Mouse (Mus musculus): ENCODE data around the gene Polr2h. TPM values are rescaled to one million over a fixed set of nuclear protein-coding genes. Genes with fewer than 3 reads are reported as not detected.

The Polr2h gene
- polyA plus RNA-seq, 1 experiment: 104 TPM

DNA sequence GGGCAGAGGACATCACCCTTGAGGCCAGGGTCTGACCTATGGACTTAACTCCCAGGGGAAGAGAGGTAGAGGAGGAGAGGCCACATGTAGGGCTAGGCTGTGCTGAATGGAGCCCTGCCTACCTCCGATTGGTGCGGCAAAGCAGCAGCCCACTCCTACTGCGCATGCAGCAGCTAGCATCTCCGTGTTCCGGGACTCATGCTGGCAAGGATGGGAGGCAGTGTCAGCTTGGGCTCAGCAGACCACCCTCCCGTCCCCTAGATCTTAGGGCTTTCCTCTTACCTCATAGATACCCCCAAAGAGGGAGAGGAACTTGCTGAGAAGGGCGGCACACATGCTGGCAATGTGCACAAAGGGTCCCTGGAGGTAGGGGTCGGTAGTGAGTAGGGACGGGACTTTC, 5.3 kb upstream of the Polr2h start:
- no peaks in the 10 kb centered on the region for H3K79me3 ChIP-seq (ENCODE audit: low read depth)
- no peaks in the 10 kb centered on the region for H3K27me3 ChIP-seq (ENCODE audit: control insufficient read depth, insufficient read depth, insufficient read length)
- H3K36me3 ChIP-seq (ENCODE audit: control insufficient read depth, insufficient read depth): no peaks in the 10 kb centered on the region
- H3K4me3 ChIP-seq (ENCODE audit: insufficient read depth, poor library complexity, severe bottlenecking): no peak overlapping the region
- no peaks in the 10 kb centered on the region for H3K79me2 ChIP-seq (ENCODE audit: control insufficient read depth, insufficient read depth)
- TF ChIP-seq MYOD1 (IDR thresholded peaks at IDR 0.05; ENCODE audit: control insufficient read depth, insufficient read length, low read depth): no peak
- TF ChIP-seq MAX (IDR thresholded peaks at IDR 0.05): no peak
- TF ChIP-seq CTCF (IDR thresholded peaks at IDR 0.05; ENCODE audit: control insufficient read depth, insufficient read depth, insufficient read length): no peak
- no peak for TF ChIP-seq USF1 (IDR thresholded peaks at IDR 0.05; ENCODE audit: low read depth)
- TF ChIP-seq CEBPB (IDR thresholded peaks at IDR 0.05; ENCODE audit: low read depth): no peak
- no peak for TF ChIP-seq FOSL1 (IDR thresholded peaks at IDR 0.05; ENCODE audit: insufficient read depth, low read length, poor library complexity, severe bottlenecking)
- TF ChIP-seq MYOG (IDR thresholded peaks at IDR 0.05; ENCODE audit: control insufficient read depth, extremely low read depth, insufficient read length): no peak
- H3ac ChIP-seq (ENCODE audit: control insufficient read depth, insufficient read length, low read depth): no peak overlapping the region

DNA sequence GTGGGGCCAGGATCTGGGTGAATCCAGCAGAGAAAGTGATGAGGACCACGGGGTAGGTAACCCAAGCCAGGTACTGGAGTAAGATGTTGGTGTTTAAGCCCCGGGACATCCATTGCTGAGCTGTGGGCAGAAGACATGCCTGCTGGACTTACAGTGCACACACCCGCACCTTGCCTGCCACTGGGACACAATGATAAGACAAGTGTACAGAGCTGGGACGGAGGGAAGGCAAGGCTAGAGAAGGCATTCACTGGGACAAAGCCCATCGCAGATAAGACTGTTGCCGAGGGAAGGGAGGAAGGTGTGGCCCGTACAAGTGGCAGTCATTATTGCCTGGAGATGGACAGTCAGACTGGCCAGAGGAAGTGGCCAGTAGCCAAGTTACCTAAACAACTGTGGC, 4.6 kb upstream of the Polr2h start:
- no peaks in the 10 kb centered on the region for H3K36me3 ChIP-seq (ENCODE audit: control insufficient read depth, insufficient read depth)
- no peaks in the 10 kb centered on the region for H3K27me3 ChIP-seq (ENCODE audit: control insufficient read depth, insufficient read depth, insufficient read length)
- no peak overlapping the region for H3ac ChIP-seq (ENCODE audit: control insufficient read depth, insufficient read length, low read depth)
- H3K4me3 ChIP-seq (ENCODE audit: insufficient read depth, poor library complexity, severe bottlenecking): no peak overlapping the region
- no peaks in the 10 kb centered on the region for H3K79me3 ChIP-seq (ENCODE audit: low read depth)
- TF ChIP-seq MYOD1 (IDR thresholded peaks at IDR 0.05; ENCODE audit: control insufficient read depth, insufficient read length, low read depth) (no peak), FOSL1 (IDR thresholded peaks at IDR 0.05; ENCODE audit: insufficient read depth, low read length, poor library complexity, severe bottlenecking) (no peak), MAX (IDR thresholded peaks at IDR 0.05) (no peak), MYOG (IDR thresholded peaks at IDR 0.05; ENCODE audit: control insufficient read depth, extremely low read depth, insufficient read length) (no peak), CEBPB (IDR thresholded peaks at IDR 0.05; ENCODE audit: low read depth) (no peak), CTCF (IDR thresholded peaks at IDR 0.05; ENCODE audit: control insufficient read depth, insufficient read depth, insufficient read length) (no peak), USF1 (IDR thresholded peaks at IDR 0.05; ENCODE audit: low read depth) (no peak)
- H3K79me2 ChIP-seq (ENCODE audit: control insufficient read depth, insufficient read depth): peaks cover under 1% of the 10 kb centered on the region

DNA sequence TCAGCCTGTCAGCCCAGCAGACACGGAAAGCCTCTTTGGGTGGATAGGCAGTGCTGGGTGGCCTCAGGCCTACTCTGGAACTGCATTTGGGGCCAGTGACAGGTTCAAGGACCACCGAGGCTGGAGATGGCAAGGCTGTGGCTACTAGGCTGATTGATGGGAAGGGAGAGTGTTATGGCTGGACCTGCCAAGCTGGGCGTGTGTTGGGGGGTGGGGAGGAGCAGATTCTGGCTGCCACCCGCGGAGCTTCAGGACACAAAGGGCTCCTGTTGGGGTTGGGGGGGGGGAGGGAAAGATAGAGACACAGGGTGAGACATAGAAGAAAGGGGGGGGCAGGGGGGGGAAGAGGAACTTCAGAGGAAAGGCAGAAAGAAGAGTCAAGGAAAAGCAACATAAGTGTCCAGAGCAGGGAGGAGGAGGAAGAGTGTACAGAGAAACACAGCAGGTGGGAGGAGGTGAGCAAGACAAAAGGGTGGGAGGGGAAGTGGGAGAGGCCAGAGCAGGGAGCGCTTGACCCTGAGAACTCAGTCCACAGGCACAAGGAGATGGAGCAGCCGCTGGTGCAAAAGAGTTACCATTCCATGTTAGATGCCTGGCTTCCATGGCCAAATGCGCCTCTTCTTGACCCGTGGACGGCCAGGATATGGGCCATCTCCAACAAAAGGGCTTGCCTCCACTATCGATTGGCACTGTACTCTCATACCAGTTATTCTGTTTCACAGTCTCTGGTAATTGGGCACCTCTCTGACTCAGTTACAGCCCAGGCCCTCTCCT, 3.0 kb upstream of the Polr2h start:
- Histone ChIP-seq H3K79me2 (ENCODE audit: control insufficient read depth, insufficient read depth) (peaks cover 15% of the 10 kb centered on the region), H3K4me3 (ENCODE audit: insufficient read depth, poor library complexity, severe bottlenecking) (no peak overlapping the region), H3ac (ENCODE audit: control insufficient read depth, insufficient read length, low read depth) (no peak overlapping the region)

DNA sequence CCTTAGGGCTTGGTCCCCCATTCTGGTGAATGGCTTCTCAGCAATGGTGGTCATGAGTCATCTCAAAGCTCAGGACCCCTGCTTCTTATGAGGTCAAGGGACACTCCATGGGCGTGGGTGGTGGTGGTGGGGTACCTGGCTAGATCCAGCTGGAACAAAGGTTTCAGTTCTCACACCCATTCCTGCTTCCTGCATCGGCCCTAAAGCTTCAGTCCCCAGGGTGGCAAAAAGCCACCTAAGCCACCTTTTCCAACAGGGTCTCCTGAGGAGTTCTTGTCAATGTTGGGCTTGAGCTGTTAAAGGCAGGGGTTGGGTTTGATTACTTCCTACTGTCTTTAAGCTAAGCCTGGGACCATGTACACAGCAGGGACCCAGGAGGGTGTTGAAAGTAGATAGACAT, 2.3 kb upstream of the Polr2h start:
- Histone ChIP-seq H3K27me3 (ENCODE audit: control insufficient read depth, insufficient read depth, insufficient read length) (no peaks in the 10 kb centered on the region), H3K4me3 (ENCODE audit: insufficient read depth, poor library complexity, severe bottlenecking) (peak overlapping the region; percentile 41), H3K36me3 (ENCODE audit: control insufficient read depth, insufficient read depth) (peaks cover 9% of the 10 kb centered on the region), H3K79me2 (ENCODE audit: control insufficient read depth, insufficient read depth) (peaks cover 21% of the 10 kb centered on the region), H3ac (ENCODE audit: control insufficient read depth, insufficient read length, low read depth) (no peak overlapping the region), H3K79me3 (ENCODE audit: low read depth) (peaks cover 14% of the 10 kb centered on the region)
- TF ChIP-seq MYOG (IDR thresholded peaks at IDR 0.05; ENCODE audit: control insufficient read depth, extremely low read depth, insufficient read length) (no peak), USF1 (IDR thresholded peaks at IDR 0.05; ENCODE audit: low read depth) (no peak), MAX (IDR thresholded peaks at IDR 0.05) (no peak), CEBPB (IDR thresholded peaks at IDR 0.05; ENCODE audit: low read depth) (no peak)

More for the DNA sequence above, 3.0 kb upstream of the Polr2h start:
- Histone ChIP-seq H3K79me3 (ENCODE audit: low read depth) (peaks cover 11% of the 10 kb centered on the region), H3K36me3 (ENCODE audit: control insufficient read depth, insufficient read depth) (peaks cover 2% of the 10 kb centered on the region), H3K27me3 (ENCODE audit: control insufficient read depth, insufficient read depth, insufficient read length) (no peaks in the 10 kb centered on the region)
- TF ChIP-seq FOSL1 (IDR thresholded peaks at IDR 0.05; ENCODE audit: insufficient read depth, low read length, poor library complexity, severe bottlenecking) (no peak), CTCF (IDR thresholded peaks at IDR 0.05; ENCODE audit: control insufficient read depth, insufficient read depth, insufficient read length) (no peak), MAX (IDR thresholded peaks at IDR 0.05) (no peak), CEBPB (IDR thresholded peaks at IDR 0.05; ENCODE audit: low read depth) (no peak), MYOD1 (IDR thresholded peaks at IDR 0.05; ENCODE audit: control insufficient read depth, insufficient read length, low read depth) (no peak), MYOG (IDR thresholded peaks at IDR 0.05; ENCODE audit: control insufficient read depth, extremely low read depth, insufficient read length) (no peak), USF1 (IDR thresholded peaks at IDR 0.05; ENCODE audit: low read depth) (no peak)

DNA sequence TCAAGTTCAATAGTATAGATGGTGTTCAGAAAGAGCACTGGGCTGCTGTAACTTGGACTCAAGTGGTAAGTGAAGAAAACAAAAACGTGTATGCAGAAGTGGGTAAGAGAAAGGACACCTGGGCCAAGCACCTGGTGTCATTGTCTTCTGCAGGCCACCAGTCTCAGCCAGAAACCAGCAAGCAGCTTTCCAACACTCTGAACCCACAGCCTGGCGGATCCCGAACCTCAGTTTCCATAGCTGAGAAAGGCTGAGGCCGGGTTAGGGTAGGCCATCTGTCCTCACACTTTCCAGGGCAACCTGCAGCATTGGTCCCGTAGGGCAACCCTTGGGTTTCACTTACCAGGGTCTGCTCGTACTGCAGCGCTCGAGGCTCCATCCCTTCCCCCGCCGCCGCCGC, 1.9 kb upstream of the Polr2h start:
- H3K79me3 ChIP-seq (ENCODE audit: low read depth): peaks cover 14% of the 10 kb centered on the region
- H3ac ChIP-seq (ENCODE audit: control insufficient read depth, insufficient read length, low read depth): peak overlapping the region; percentile 66
- H3K36me3 ChIP-seq (ENCODE audit: control insufficient read depth, insufficient read depth): peaks cover 13% of the 10 kb centered on the region
- H3K27me3 ChIP-seq (ENCODE audit: control insufficient read depth, insufficient read depth, insufficient read length): no peaks in the 10 kb centered on the region
- TF ChIP-seq MYOD1 (IDR thresholded peaks at IDR 0.05; ENCODE audit: control insufficient read depth, insufficient read length, low read depth) (no peak), USF1 (IDR thresholded peaks at IDR 0.05; ENCODE audit: low read depth) (no peak), FOSL1 (IDR thresholded peaks at IDR 0.05; ENCODE audit: insufficient read depth, low read length, poor library complexity, severe bottlenecking) (no peak), MAX (IDR thresholded peaks at IDR 0.05) (no peak), CEBPB (IDR thresholded peaks at IDR 0.05; ENCODE audit: low read depth) (no peak), CTCF (IDR thresholded peaks at IDR 0.05; ENCODE audit: control insufficient read depth, insufficient read depth, insufficient read length) (no peak), MYOG (IDR thresholded peaks at IDR 0.05; ENCODE audit: control insufficient read depth, extremely low read depth, insufficient read length) (no peak)
- H3K79me2 ChIP-seq (ENCODE audit: control insufficient read depth, insufficient read depth): peaks cover 21% of the 10 kb centered on the region
- peak overlapping the region; percentile 41 for H3K4me3 ChIP-seq (ENCODE audit: insufficient read depth, poor library complexity, severe bottlenecking)

Measured in C2C12 (cell line).